Mouse (Mus musculus) liver (tissue): Measurements from ENCODE around the gene Dusp9.

ENCODE experiments used
- DNase-seq: peaks from one replicate; pipeline ENCODE4 v3.0.0-alpha.2; 2020; ENCODE audit warnings: mixed read lengths

The Dusp9 gene

DNA sequence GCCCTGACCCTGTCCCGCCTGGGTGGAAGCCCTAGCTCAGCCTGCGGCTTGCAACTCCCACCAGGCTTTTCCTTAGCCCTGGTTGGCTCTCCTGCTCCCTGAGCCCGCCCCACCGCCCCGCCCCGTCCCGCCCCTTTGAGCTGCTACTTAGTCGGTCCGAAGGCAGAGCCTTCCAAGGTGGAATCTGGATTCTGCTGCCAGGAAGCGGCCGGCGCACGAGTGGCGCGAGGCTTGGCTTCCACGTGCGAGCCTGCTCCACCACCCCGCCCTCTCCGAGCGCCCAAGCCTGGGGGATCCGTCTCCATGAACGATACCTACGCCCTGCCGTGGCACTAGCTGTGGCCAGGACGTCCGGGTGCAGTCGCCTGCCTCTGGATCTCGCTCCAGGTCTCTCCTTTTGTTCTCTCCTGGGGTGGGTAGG lies at the start of gene Dusp9:
Gene Dusp9, plus strand, starts transcription at position 165 of the 421 bp plus-strand sequence.
- peak; percentile 71 for DNase-seq

DNA sequence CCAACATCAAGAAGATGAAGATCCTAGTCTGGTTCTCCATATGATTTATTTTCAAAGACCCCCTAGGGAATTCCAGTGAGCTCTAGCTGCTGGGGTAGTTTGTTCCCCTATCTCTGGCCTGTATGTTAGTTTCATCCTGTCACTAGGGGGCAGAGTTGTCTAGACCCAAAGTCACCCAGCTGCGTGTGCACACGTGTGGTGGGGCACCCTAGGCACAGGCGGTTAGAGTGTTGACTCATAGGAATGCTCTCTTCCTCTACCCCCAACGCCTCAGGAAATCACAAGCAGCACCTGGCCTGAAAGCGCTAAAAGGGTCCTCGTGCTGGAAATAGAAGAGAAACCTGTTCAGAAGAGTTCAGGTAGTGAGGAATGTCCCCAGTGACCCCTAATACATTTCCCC lies 46.0 kb upstream of the Dusp9 start:
- peak; percentile 35 for DNase-seq

DNA sequence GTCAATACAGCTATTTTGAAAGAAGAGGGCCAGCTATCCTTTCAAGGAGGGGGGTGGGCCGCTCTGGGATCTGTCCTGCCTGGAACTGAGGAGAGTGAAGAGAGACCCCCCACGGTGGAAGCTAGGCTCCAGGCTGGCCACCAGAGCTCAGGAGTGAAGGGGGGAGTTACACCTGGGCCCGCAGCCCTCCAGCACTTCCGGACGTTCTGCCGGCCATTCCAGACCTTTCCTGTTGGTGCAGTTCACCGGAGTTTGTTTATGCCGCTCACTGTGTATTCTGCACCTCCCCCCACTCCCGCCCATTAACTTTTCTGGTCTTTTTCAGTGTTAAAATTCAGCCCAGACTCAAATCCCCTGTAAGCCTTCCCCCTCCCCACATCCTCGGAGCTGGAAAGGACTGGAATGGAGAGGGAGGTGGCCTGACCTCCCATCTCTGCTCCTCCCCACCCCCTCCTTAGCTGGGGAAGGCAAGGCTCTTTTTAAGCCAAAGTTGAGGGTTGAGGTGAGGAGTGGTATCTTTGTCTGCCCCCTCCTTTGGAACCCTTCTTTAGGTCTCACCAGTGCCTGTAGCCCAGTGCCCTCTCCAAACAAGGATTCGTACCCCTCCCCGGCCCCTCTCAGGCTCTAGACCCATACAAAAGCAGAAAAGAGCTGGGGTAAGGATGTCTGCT lies 44.6 kb upstream of the Dusp9 start:
- no peak for DNase-seq

DNA sequence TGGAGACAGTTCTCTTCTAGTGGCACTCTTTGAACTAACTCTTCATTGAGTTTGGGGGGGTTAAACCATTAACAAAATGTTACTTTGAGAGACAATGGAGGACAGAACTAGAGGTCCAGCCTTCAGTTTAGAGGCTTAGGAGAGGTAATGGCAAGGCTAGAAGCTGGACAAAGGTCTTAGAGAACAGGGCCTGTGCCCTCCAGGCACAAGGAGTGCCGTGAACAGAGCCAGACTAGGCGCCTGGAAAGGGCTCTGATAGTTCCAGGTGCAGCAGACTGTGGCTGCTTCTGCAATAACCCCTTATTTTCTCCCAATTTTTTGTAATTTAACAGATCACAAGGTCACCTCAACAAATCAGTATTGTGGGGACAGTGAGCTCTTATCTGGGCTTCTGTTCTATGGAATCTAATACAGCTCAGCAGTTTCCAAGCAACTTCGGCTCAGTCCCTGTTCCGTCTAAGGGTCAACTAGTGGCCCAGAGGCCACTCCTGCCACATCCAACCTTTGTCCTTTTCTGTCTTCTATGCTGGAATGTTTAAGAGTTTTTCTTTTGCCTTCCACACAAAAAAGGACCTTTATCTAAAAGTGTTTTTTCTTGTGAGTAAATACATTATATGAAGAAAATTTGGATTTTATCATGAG lies 43.8 kb upstream of the Dusp9 start:
- no peak for DNase-seq

DNA sequence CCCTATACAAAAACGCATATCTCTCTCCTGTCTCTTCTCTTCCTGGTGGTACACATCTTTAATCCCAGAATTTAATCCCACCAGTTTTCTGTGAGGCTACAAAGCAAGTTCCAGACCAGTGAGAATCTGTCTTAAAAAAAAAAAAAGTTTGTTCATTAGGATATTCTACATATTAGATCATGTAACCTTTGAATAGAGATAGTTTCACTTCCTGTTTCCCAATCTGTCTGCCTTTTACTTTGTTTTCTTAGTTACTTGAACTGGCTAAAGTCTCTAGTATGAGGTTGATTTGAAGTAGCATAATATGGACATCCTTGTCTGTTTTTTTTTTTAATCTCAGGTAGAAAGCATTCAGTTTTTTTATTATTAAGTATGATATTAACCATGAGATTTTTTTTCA lies 37.8 kb upstream of the Dusp9 start:
- DNase-seq: no peak

DNA sequence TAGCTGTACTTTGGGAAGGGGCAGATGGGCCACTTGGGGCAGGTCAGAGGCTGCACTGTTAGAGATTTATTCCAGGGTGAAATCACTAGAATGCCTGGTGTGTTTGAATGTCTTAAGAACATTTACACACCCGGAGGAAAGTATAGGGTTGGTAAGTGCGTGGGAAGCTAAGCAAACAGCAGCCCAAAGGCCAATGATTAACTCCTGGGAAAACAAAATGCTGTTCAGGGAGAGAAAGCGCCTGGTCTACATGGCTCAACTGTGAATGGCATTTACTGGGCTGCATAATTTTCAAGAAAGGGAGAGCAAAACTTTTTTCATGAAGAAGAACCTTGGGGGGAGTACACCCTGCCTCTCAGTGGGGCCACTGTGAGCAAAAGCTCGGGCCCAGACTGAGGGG lies 25.6 kb upstream of the Dusp9 start:
- no peak for DNase-seq

DNA sequence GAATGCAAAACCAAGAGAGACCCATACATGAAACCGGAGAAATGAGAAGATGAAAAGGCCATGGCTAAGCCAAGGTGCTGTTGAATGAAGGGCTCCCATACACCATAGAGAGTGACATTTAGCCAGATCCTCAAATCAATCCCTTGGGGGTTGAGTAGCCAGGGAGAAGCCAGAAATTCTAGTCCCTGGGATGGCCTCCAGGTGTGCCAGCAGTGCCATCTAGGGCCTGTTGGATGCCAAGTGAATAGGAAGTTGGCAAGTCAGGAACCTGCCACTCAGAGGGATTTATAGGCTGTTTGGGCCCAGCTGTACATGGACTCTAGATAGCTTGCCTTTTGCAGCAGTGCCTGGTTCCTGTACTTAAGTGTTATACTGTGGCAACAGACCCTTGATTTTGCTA lies 23.3 kb upstream of the Dusp9 start:
- no peak for DNase-seq

DNA sequence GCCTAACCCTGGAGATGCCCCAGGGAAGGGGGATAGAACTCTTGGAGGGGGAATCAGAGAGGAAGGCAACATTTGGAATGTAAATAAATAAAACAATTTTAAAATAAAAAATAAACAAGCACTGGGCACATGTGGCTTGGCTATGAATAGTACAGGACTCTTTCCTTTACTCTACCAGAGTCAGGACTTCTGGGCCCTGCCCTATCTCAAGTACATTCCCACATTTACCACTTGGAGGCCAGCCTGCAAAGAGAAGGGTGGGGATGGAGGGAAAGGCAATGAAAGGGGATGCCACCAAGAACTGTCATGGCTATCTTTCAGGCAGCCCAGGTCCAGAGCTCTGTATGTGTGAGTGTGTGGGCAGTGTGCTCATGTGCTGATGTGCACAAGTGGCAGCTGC lies 19.8 kb upstream of the Dusp9 start:
- DNase-seq: no peak

DNA sequence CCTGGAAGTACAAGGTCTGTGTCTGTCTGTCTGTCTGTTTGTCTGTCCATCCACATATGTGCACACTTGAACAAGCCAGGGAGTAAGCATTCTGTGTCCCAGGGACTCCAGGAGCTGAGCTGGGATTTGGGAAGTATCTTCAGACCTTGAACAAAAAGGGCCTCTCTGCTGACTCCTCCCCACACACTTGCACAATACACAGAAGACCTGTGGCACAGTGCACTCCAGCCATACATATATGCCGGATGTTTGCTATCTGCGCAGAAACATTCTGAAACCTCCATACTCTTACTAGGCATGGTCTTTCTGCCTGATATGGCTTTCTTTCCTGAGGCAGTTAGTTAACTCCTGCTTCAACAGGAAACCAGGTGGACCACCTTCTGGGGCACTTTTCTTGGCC lies 19.3 kb upstream of the Dusp9 start:
- no peak for DNase-seq

DNA sequence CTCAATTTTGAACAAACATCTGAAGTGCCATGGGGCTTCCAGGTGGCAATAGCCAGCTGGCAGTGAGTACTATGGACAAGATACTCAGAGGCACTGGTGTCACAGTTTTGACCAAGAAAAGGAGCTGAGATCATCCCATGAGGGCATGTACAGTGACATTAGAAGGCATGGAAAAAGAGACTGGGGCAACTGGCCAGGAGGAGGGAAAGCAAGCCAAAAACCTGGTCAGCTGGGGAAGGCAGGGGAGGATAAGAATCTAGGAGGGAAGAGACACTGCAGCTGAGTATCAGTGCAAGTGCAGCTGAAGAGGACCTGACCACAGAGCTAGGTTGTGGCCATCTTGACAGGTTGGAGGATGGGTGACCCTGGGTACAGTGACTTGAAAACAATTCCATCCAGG lies 12.2 kb upstream of the Dusp9 start:
- DNase-seq: no peak

DNA sequence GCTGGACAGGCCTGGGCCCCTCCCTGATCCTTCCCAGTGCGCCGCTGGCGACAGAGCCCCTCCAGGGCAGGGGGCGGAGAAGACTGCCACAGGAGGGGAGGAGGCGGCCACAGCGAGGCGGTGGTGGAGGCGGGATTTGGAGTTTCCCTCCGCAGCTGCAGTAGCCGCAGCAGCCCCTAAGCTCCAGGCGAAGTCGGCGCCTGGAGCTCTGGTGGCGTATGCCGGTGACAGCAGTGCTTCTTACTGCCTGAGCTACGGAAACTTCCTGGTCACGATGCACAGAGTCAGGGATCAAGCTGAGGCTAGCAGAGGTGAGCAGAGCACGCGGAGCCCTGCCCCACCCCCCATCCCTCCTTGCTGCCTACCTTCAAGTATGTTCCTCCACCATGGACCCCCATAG lies 3.8 kb upstream of the Dusp9 start:
- DNase-seq: no peak

DNA sequence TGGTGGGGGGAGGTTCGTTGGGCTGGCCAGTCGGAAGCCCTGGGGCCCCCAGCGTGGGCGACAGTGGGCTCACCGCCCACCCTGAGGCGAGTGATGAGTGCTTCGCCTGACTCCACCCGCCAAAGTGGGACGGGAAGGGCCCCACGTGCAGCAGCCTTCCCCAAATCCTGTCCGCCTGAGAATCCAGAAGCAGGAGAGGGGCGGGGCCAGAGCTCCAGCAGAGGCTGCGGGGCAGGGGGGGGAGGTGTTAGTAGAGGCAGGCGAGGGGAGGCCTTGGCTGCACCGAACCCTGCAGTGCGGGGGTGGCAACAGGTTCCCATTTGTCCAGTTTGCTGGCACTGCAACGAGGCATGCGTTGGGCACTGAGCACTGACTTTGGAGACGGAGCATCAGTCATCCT lies 1.8 kb upstream of the Dusp9 start:
- peak; percentile 36 for DNase-seq

DNA sequence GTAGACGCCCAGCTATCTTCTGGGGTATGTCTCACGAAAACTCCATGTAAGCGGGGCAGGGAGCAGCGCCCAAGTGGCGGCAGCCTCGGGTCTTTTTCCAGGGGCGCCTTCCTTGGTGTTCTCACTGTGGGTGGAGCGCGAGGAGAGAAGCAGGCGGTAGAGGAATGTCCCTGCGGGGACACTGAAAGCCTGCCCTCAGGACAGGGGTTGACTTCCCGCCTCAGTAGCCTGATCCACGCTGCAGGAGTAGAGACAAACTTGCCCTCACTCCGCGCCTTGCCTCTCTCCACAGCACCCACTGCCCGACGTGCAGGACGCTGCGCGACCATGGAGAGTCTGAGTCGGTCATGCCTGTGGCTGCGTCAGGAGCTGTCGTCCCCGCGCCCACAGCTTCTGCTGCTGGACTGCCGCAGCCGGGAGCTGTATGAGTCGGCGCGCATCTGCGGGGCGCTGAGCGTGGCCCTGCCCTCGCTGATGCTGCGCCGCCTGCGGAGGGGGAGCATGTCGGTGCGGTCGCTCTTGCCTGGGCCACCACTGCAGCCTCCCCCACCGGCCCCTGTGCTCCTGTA lies 766 bp downstream of the Dusp9 start:
- peak; percentile 11 for DNase-seq

DNA sequence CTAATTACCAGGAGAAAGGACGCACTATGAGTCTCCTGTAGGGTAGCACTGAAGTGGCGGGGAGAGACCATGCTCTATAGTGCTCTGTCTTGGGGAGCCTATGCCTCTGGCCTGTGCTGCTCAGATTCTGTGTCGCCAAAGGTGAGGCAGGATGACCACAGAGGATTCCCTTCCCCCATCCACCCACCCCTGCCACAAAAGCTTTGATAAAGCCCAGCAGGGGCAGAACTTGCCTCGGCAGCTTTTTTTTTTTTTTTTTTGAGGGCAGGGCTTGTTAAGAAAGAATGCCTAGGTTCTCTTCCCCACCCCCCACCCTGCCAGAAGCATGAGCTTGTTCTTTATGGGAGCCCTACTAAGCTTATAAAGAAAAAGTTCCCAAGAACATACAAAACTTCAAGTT lies 5.9 kb downstream of the Dusp9 start:
- no peak for DNase-seq

DNA sequence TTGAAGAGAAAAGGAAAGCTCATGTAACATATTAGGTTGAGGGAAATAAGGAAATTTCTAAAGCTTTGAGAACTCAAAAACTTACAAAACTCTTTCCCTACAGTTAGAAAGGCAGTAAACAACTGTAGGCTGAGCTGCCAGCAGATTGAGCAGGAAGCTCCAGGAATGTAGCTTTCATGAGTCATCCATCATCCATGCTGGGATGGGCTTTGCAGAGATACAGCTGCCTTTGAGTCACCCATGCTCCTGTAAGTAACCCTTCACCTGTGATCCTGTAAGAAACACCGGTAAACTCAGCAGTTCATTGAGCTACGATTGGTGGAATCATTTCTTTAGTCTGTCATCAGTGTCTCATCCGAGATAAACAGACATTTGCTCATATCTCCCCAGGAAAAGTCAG lies 11.7 kb downstream of the Dusp9 start:
- no peak for DNase-seq

DNA sequence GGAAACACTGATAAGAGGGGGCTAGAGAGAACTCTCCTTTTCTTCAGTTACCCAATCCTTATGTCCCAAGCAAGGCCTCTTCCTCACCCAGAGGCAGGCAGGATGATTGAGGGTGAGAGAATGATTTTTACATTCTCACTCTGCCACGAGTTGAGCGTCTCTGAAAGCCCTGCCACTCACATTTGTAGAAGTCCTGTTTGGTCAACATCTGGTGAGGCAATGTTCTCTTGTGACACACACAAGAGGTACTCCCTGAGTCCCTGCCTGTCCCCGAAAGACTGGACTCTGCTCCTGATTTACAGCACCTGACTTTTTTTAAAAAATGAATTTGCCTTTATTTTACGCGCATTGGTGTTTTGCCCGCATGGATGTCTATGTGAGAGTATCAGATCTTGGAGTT lies 14.2 kb downstream of the Dusp9 start:
- no peak for DNase-seq

DNA sequence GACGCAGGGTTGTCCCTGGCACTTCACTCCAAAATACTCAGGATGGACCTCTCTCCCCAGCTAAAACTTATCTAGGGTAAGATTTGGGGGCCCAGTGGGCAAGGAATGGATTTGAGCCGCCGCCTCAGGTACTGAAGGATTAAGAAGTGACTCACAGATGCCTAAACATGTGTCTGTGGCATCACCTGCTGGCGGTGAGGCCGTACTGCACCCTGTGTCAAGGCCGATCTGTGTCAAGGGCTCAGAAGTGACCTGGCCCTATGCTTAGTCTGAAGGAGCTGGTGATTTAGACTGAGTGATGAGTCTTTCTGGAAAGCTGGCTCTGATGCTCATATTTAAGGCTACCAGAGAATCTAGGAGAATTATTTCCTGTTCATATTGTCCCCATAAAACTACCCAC lies 15.0 kb downstream of the Dusp9 start:
- DNase-seq: peak; percentile 74

DNA sequence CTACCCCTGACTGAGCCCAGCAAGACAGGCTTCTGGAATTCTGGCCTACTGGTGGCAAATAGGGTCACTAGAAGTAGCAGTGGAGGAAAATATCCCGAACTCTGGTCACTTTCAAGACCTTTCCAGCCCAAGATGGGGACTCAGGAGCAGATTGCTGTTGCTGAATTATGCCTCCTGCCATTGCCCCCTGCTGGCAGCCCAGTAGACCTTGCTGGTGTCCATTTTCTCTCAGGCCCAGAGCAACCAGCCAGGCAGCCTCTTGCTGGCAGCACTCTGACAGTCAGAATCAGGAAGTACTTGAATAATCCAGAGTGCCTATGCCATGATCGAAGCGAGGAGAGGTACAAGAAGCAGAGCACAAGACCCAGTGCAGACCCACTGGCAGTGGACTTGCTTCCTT lies 16.3 kb downstream of the Dusp9 start:
- peak; percentile 45 for DNase-seq

DNA sequence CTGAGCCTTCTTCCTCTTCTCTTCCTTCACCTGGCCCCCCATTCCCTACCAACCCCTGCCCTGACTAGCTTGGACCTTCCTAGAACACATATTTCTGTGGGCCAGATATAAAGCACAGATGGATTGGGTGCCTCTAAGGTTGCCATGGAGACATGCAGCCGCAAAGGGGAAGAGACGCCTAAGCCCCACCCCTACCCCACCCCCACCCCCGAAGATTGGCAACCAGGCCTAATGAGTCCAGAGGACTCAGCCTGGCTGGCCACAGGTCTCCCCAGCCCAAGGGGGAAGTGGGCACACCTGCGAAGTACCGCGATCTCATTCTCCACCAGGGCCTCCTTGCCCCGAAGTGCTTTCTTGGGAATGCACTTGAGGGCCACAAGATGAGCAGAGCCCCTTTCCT lies 19.2 kb downstream of the Dusp9 start:
- no peak for DNase-seq

DNA sequence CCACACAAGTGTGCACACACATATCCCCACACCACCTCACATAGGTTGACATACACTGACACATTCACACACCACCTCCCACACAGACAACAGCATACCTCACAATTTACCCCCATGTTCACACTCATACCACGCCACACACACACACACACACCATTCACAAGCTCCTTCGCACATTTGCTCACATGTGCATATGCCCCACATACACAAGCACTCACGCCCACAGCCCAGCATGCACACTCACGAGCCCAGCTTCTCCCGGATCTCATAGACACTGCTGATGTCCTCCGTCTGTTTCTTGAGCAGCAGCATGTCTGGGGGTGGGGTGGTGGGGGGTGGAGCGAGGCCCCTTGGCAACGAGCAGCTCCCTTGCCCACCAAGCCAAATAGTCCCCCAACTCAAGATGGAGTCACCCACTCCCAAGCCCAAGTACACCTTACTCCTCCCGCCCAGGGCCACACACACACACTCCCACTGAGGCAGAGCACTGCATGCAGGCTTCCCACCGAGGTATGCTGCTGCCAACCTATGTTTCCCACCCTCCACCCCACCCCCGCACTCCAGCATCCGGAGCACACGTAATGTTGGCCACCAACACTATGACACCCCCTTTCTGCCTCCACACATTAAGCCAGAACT lies 19.8 kb downstream of the Dusp9 start:
- DNase-seq: no peak

DNA sequence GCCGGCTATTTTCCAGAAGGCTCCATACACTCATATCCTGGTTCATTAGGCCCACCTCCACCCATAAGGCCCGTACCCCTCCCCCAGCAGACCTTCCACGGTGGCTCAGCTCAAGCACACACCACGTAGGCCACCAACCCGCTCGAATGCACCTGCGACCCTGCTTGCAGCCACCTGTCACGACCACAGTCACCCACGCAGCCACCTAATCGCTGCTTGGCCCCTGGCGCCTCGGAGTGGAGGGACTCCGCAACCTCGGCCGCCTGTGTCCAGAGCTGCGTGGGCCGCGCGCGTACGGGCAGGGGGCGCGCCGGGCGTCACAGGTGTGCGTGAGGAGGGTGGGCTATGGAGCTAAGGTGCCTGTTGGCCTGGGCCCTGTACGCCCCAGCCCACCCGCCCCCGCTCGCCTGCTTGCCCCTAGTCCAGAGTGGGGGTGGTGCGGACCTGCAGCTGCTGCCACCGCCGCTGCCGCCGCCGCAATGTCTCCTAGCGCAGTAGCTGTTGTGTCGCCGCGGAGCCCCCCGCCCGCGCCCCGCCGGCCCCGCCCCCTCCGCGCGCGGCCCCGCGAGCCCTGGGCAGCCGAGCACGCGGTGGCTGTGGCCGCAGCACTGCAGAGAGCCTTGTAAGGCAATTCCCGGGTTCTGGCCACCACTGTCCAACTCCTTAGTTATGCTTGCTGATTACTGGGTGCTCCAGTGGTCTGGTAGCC lies 20.5 kb downstream of the Dusp9 start, which contains the start of gene Pnck:
Gene Pnck, minus strand, starts transcription at position 543 of the 709 bp plus-strand sequence.
- DNase-seq: no peak

DNA sequence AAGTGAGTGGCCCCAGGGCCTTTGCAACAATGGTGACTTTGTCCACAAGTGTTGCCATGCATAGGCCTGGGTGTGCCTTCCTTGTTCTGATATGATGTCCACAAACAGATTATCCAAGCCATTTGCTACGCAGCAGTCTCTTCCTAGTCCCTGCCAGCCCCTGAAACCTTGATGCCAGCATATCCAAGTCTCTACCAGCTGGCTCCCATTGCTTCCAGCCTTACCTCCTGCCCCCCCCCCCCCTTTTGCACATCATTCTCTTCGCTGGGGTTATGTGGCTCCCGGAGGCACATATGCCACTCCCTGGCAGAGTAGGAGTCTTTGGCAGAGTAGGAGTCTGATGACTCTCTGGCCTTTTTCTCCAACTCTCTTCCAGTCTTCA lies 21.1 kb downstream of the Dusp9 start:
- DNase-seq: no peak

DNA sequence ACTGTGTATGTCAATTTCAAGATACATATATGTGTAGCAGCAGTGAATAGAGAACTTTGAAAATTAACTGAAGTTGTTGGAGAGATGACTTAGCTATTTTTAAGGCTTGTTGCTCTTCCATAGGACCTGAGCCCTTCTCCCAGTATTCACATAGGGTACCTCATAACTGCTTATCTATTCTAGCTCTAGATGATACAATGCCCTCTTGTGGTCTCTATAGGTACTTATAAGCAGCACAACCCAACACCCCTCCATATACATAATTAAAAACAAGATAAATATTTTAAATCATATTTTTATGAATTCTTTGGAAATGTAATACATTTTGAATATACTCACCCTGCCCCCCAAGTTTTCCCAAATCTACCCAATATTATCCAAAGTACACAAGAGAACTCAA lies 23.9 kb downstream of the Dusp9 start:
- no peak for DNase-seq
